Mouse (Mus musculus): Measurements from ENCODE around the gene Agrn. TPM values are rescaled to one million over a fixed set of nuclear protein-coding genes. Genes with fewer than 3 reads are reported as not detected.
A peak's percentile ranks its signal among the peaks of the same experiment; 100 is the strongest.

The Agrn gene
- polyA plus RNA-seq (2012; rRNA removed): 190 and 214 TPM in 2 replicates

DNA sequence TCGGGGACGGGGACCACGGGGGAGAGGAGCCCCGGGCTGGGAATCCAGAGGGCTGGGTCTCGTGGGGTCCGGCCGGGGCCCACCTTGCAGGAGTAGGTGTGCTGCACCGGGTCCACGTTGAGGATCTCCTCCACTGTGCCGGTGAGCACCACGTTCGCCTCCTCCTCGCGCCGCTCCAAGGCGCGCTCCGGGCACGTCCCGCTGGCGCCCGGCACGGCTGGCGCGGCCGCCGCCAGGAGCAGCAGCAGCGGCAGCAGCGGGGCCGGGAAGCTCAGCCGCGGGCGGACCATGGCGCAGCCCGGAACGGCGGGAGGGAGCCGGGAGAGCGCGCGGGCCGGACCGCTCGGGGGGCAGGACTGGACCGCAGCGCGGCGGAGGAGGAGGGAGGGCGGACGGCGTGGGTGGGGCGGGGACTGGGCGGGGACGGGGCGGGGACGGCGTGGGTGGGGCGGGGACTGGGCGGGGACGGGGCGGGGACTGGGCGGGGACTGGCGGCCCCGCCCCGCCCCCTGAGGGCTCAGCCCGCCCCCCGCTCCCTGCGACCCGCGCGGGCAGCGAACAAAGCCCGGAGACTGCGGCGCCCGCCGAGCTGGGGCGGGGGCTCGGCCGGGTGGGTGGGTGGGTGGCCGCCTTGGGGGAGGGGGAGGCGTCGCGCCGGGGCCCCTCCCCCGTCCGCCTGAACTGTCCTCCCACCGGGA is at the start of gene Agrn:
Gene Agrn (minus strand): TSS at position 358 of the 698 bp plus-strand sequence.
- 2% methylated on average over 53 of the region's 88 CpGs for WGBS
- H3K4me1 ChIP-seq (ENCODE audit: control insufficient read depth, insufficient read depth, low read length): peaks cover 4% of the 10 kb centered on the region; the same call in 1 of the 2 replicates
- H3K4me3 ChIP-seq (replicated peaks; ENCODE audit: extremely low read depth, low read depth, low read length): peak within 1 kb of the TSS; percentile 84
- peak; percentile 72 for DNase-seq
- TF ChIP-seq CTCF (IDR thresholded peaks at IDR 0.05; ENCODE audit: insufficient read depth, low read length) (no peak), POLR2A (IDR thresholded peaks at IDR 0.05; ENCODE audit: borderline replicate concordance, extremely low read depth, low read depth, low read length) (peak; percentile 57; the same call in 1 of the 2 replicates)

DNA sequence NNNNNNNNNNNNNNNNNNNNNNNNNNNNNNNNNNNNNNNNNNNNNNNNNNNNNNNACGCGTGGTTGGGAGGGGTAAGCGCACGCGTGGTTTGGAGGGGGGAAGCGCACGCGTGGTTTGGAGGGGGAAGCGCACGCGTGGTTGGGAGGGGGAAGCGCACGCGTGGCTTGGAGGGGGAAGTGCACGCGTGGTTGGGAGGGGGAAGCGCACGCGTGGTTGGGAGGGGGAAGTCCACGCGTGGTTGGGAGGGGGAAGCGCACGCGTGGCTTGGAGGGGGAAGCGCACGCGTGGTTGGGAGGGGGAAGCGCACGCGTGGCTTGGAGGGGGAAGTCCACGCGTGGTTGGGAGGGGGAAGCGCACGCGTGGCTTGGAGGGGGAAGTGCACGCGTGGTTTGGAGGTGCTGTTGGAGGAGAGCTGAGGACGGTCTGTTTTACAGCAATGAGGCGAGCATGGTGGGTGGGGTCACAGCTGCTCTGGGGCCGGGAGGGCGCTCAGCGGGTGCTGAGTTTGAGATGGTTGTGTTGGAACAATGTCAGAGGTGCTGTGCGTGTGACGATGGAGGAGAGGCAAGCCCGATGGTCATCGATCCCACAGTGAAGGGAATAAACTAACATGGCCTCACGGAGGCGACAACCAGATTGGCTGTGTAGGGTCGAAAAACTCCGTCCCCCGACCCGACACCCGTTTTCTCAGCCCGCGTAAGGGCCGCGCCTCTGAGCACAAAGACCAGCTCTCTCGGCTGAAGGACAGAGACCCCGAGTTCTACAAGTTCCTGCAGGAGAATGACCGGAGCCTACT is 39.6 kb upstream of the Agrn start:
- Histone ChIP-seq H3K4me3 (replicated peaks; ENCODE audit: extremely low read depth, low read depth, low read length) (no peak overlapping the region), H3K4me1 (ENCODE audit: control insufficient read depth, insufficient read depth, low read length) (peaks cover 6% of the 10 kb centered on the region)
- WGBS: 24% methylated on average over 58 of the region's 60 CpGs
- no peak for DNase-seq
- TF ChIP-seq POLR2A (IDR thresholded peaks at IDR 0.05; ENCODE audit: borderline replicate concordance, extremely low read depth, low read depth, low read length) (no peak), CTCF (IDR thresholded peaks at IDR 0.05; ENCODE audit: insufficient read depth, low read length) (no peak)

DNA sequence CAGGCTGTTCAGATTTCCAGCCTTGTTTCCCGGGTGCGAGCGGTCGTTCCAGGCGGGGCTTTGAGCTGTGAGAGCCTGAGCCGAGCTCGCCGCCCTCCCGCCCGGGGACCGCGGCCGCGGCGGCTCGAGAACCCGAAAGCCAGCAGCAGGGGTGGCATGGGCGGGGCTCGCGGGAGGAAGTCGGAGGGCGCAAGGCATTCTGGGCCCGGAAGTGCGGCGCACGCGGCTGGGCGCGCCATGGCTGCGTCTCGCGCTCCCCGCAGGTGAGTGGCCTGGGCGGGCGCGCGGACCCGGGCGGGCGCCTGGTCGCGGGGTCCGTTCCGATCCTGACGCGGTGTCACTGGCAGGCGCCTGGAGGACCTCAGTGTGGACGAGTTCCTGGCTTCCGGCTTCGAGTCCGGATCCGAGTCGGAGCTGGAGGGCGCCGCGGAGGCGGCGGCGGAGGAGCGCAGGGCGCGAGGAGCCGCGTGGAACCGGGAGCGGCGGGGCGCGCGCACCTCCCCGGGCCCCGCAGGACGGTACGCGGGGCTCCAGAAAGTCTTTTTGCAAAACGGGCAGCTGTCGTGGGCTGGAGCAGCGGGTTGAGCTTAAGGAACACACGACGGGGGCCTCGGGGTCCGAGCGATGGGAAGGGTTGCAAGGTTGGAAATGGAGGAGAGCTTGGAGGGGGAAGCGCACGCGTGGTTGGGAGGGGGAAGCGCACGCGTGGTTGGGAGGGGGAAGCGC is 38.7 kb upstream of the Agrn start, which contains the start of gene Noc2l:
Gene Noc2l (plus strand): TSS at position 203 of the 726 bp plus-strand sequence.
- under 1% methylated on average over 90 of the region's 90 CpGs for WGBS
- H3K4me1 ChIP-seq (ENCODE audit: control insufficient read depth, insufficient read depth, low read length): peaks cover 6% of the 10 kb centered on the region
- no peak for TF ChIP-seq CTCF (IDR thresholded peaks at IDR 0.05; ENCODE audit: insufficient read depth, low read length)
- peak; percentile 76; the same call in 1 of the 2 replicates for TF ChIP-seq POLR2A (IDR thresholded peaks at IDR 0.05; ENCODE audit: borderline replicate concordance, extremely low read depth, low read depth, low read length)
- peak within 1 kb of the TSS; percentile 83 for H3K4me3 ChIP-seq (replicated peaks; ENCODE audit: extremely low read depth, low read depth, low read length)
- peak; percentile 87 for DNase-seq

DNA sequence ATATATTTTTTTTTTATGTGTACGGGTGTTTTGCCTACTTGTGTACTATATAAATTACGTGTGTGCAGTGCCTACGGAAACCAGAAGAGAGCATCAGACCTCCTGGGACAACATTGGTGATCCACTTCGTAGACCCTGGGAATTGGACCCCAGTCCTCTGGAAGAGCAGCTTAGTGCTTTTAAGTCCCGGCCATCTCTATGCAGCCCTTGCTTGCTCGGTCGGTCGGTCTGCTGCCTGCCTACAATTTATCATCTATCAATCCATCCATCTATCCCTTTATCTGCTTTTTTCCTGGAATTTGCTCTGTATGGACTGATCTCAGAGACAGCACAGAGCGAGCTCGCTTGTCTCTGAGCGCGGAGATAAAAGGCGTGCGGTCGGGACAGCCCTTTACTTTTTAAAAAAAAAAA is 38.1 kb upstream of the Agrn start:
- no peak for DNase-seq
- peaks cover 6% of the 10 kb centered on the region for H3K4me1 ChIP-seq (ENCODE audit: control insufficient read depth, insufficient read depth, low read length)
- peak overlapping the region; percentile 59 for H3K4me3 ChIP-seq (replicated peaks; ENCODE audit: extremely low read depth, low read depth, low read length)
- WGBS: under 1% methylated on average over 15 of the region's 15 CpGs
- TF ChIP-seq CTCF (IDR thresholded peaks at IDR 0.05; ENCODE audit: insufficient read depth, low read length) (no peak), POLR2A (IDR thresholded peaks at IDR 0.05; ENCODE audit: borderline replicate concordance, extremely low read depth, low read depth, low read length) (no peak)

DNA sequence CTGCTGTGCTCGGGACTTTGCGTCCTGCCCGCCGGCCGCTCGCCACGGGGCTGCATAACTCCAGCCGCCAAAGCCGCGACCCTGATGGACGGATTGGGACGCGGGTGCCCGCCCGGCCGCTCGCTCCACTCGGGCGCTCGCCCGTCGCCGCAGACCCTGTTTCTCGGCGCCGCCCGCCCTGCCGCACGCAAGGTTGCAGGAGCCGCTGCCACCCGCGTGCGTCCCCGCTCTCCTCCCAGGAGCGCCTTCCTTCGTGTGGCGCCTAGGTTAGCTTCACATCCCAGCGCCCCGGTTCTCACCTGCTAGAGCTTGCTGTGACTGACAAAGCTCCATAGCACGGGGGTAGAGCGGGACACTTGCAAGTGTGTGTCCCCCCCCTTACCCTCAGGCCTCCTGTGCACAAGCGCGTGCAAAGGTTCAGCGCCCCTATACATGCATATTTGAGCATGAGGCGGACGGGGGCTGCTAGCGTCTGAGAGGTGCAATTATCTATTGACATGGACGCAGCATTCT is 37.5 kb upstream of the Agrn start, which contains the start of gene Plekhn1:
Gene Plekhn1 (minus strand): TSS at position 157 of the 513 bp plus-strand sequence.
- DNase-seq: peak; percentile 68
- TF ChIP-seq POLR2A (IDR thresholded peaks at IDR 0.05; ENCODE audit: borderline replicate concordance, extremely low read depth, low read depth, low read length) (peak; percentile 41; the same call in 1 of the 2 replicates), CTCF (IDR thresholded peaks at IDR 0.05; ENCODE audit: insufficient read depth, low read length) (no peak)
- Histone ChIP-seq H3K4me1 (ENCODE audit: control insufficient read depth, insufficient read depth, low read length) (peaks cover 6% of the 10 kb centered on the region), H3K4me3 (replicated peaks; ENCODE audit: extremely low read depth, low read depth, low read length) (peak within 1 kb of the TSS; percentile 83)
- WGBS: under 1% methylated on average over 41 of the region's 48 CpGs

DNA sequence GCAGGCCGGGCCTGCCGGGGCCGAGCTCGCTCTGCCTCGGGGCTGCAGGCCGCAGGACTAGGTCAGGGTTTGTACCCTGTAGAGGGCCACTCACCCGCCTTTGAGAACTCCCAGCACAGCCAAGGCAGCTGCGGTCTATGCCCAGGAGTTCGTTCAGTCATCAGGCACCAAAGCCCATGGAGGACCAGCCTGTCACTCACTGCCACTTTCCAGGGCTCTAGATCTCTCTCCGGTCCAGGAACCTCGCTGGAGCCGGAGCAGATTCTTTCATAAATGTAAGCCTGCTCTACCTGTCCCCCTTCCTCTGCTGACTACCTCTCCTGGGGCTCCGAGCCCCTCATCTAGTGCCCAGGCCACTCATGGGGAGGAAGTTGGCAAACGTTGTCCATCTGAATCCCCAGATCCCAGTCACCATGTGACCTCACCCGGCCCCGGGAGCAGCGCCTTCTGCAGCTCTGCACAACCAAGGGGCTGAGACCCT is 36.8 kb upstream of the Agrn start:
- Histone ChIP-seq H3K4me3 (replicated peaks; ENCODE audit: extremely low read depth, low read depth, low read length) (peak overlapping the region; percentile 64), H3K4me1 (ENCODE audit: control insufficient read depth, insufficient read depth, low read length) (peaks cover 6% of the 10 kb centered on the region)
- WGBS: 13% methylated on average over 17 of the region's 17 CpGs
- TF ChIP-seq CTCF (IDR thresholded peaks at IDR 0.05; ENCODE audit: insufficient read depth, low read length) (no peak), POLR2A (IDR thresholded peaks at IDR 0.05; ENCODE audit: borderline replicate concordance, extremely low read depth, low read depth, low read length) (no peak)
- peak; percentile 30 for DNase-seq

DNA sequence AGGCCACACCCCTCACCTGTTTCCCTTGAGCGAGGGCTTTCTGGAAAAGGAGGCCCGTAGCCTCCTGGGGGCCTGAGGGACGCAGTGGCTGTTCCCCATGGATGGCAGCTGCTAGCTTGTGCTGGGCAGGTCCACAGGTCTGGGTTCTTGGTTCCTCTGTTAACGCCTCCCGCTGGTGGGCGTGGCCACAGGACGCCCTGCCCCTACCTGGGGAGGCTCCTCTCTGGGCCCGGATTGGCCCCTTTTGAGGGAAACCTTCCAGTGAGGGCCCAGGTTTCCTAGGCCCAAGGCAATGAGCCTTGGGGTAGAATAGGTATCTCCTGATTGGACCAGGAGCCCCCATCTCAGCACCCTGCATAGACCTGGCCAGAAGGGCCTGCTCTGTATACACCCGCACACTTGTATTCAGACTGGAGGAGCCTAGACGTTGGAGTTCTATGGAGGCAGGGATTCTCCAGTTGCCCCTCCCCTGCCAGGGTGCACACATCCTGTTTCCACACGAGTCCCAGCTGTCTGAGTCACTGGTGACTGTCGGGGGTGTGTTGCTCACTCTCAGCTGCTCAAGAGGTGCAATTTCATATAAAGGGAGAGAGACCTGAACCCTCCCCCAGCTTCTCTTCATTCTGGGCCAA is 31.2 kb upstream of the Agrn start:
- Histone ChIP-seq H3K4me1 (ENCODE audit: control insufficient read depth, insufficient read depth, low read length) (no peaks in the 10 kb centered on the region; the same call in 1 of the 2 replicates), H3K4me3 (replicated peaks; ENCODE audit: extremely low read depth, low read depth, low read length) (peak overlapping the region; percentile 39)
- 30% methylated on average over 12 of the region's 12 CpGs for whole genome bisulfite sequencing
- TF ChIP-seq CTCF (IDR thresholded peaks at IDR 0.05; ENCODE audit: insufficient read depth, low read length) (no peak), POLR2A (IDR thresholded peaks at IDR 0.05; ENCODE audit: borderline replicate concordance, extremely low read depth, low read depth, low read length) (no peak)
- DNase-seq: peak; percentile 41

DNA sequence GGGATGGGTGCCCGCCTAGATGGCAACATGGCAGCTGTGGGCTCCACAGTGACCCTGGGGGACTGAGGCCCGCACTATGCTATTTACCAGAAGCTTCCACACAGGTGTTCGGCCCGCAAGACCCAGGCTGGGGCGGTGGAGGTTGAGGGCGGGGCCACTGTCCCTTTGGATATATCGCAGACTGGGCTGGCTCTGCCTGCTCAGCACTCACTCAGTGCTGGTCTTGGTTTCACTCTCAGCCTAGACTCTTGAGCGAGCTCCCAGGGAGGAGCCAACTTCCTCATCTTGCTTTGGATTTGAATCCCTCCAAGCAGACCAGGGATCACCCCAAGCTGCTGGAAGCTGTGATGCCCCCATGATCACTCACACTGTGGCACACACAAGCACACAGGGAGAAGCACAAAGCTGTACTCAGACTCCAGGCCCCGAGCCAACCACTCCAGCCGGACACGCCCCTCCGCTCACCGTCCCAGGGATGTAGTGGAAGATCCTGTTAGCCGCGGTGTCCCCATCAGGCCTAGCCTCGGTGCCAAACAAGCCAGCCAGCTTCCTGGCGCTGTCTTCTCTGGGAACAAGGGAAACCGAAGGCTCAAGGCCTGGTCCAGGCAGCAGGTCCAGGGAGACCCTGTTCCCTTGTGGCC is 30.6 kb upstream of the Agrn start:
- Histone ChIP-seq H3K4me3 (replicated peaks; ENCODE audit: extremely low read depth, low read depth, low read length) (peak overlapping the region; percentile 39), H3K4me1 (ENCODE audit: control insufficient read depth, insufficient read depth, low read length) (no peaks in the 10 kb centered on the region; the same call in 1 of the 2 replicates)
- WGBS: 36% methylated on average over 18 of the region's 18 CpGs
- peak; percentile 59 for DNase-seq
- TF ChIP-seq POLR2A (IDR thresholded peaks at IDR 0.05; ENCODE audit: borderline replicate concordance, extremely low read depth, low read depth, low read length): no peak
- no peak for TF ChIP-seq CTCF (IDR thresholded peaks at IDR 0.05; ENCODE audit: insufficient read depth, low read length)

Data from lung, adult 2 months (tissue).